Comparison of ENCODE assay signal across 25 mouse cellular contexts in genomic region chr7:111626232-111626631, GRCm38 (mm10).
"Had no signal": no experiment of that assay in that cellular context is flagged by ENCODE, and none has a peak within 500 bp of the region (broad histone marks: within the 10 kb centered on the region; RNA-seq: fewer than 3 reads in every experiment).

No protein-coding gene starts in this region.

- H3K9me3 ChIP-seq: heart, embryonic 10.5 days; heart, embryonic 12.5 days; hindbrain, embryonic 10.5 days; hindbrain, embryonic 12.5 days; intestine, embryonic 15.5 days; limb, embryonic 13.5 days; limb, embryonic 15.5 days had no signal

- DNase-seq: gastrocnemius, postnatal 10 days; gastrocnemius, postnatal 25 days; heart, adult 18-20 months; heart, postnatal 10 days; heart, postnatal 4 days; kidney, adult 18-20 months; kidney, adult 8-10 months; kidney, postnatal 10 days; kidney, postnatal 25 days; kidney, postnatal 4 days; layer of hippocampus, adult 9-11 months; layer of hippocampus, postnatal 36 days; left cerebral cortex, postnatal 4 days had no signal

- ATAC-seq: hindbrain, embryonic 16.5 days; inflammation-experienced regulatory T-cells, adult 6 months; intestine, embryonic 15.5 days; intestine, postnatal 0 days had no signal

- H3K4me1 ChIP-seq: heart, embryonic 10.5 days; heart, embryonic 12.5 days; hindbrain, embryonic 10.5 days; hindbrain, embryonic 12.5 days; intestine, embryonic 15.5 days; limb, embryonic 15.5 days had no signal

- H3K9ac ChIP-seq: heart, embryonic 12.5 days; hindbrain, embryonic 12.5 days; hindbrain, embryonic 14.5 days; intestine, embryonic 15.5 days; limb, embryonic 13.5 days; limb, embryonic 15.5 days had no signal

- H3K36me3 ChIP-seq: heart, embryonic 10.5 days; heart, embryonic 12.5 days; hindbrain, embryonic 10.5 days; hindbrain, embryonic 12.5 days; intestine, embryonic 15.5 days; limb, embryonic 13.5 days; limb, embryonic 15.5 days had no signal

- H3K27ac ChIP-seq: gastrocnemius, adult 2 months; heart, embryonic 10.5 days; hindbrain, embryonic 10.5 days; hindbrain, embryonic 12.5 days; hindbrain, embryonic 14.5 days; intestine, embryonic 15.5 days; limb, embryonic 13.5 days; limb, embryonic 15.5 days had no signal

- H3K27me3 ChIP-seq: heart, embryonic 12.5 days; hindbrain, embryonic 12.5 days; intestine, embryonic 15.5 days; limb, embryonic 13.5 days; limb, embryonic 15.5 days had no signal

- H3K4me3 ChIP-seq: gastrocnemius, adult 2 months; heart, embryonic 10.5 days; heart, embryonic 12.5 days; hindbrain, embryonic 10.5 days; hindbrain, embryonic 12.5 days; intestine, embryonic 15.5 days; limb, embryonic 13.5 days; limb, embryonic 15.5 days had no signal

- H3K4me2 ChIP-seq: heart, embryonic 12.5 days; hindbrain, embryonic 12.5 days; hindbrain, embryonic 14.5 days; intestine, embryonic 15.5 days; limb, embryonic 13.5 days; limb, embryonic 15.5 days had no signal
